Mouse (Mus musculus) midbrain, embryonic 12.5 days (tissue): ENCODE data around the gene Gm20683. TPM values are rescaled to one million over a fixed set of nuclear protein-coding genes. Genes with fewer than 3 reads are reported as not detected.

Experiments
- ATAC-seq: fragments of 200-750 bp; cut with Nextera tagmentation; 2 replicates; pipeline ENCODE4 v1.8.0; 2017; ENCODE audit warnings: low read depth, moderate TSS enrichment, moderate library complexity; ENCODE audit not compliant: low FRiP score
- H3K27ac ChIP-seq: fragments of 300-500 bp; sonication (generic); replicated peaks from 2 replicates; pipeline ENCODE4 v1.5.1; 2016; ENCODE audit warnings: mild to moderate bottlenecking
- H3K27me3 ChIP-seq: fragments of 300-500 bp; sonication (generic); 2 replicates; pipeline ENCODE4 v1.6.1; 2016; ENCODE audit warnings: mild to moderate bottlenecking
- H3K36me3 ChIP-seq: fragments of 300-500 bp; sonication (generic); 2 replicates; pipeline ENCODE4 v1.6.1; 2016
- H3K4me1 ChIP-seq: fragments of 300-500 bp; sonication (generic); 2 replicates; pipeline ENCODE4 v1.6.1; 2016
- H3K4me2 ChIP-seq: fragments of 300-500 bp; sonication (generic); replicated peaks from 2 replicates; pipeline ENCODE4 v1.6.1; 2016; ENCODE audit warnings: mild to moderate bottlenecking, moderate library complexity
- H3K4me3 ChIP-seq: fragments of 300-500 bp; sonication (generic); 2 replicates; pipeline ENCODE4 v1.5.1; 2016; ENCODE audit warnings: mild to moderate bottlenecking
- H3K9ac ChIP-seq: fragments of 300-500 bp; sonication (generic); replicated peaks from 2 replicates; pipeline ENCODE4 v1.6.1; 2016; ENCODE audit warnings: mild to moderate bottlenecking, moderate library complexity
- H3K9me3 ChIP-seq: fragments of 300-500 bp; sonication (generic); 2 replicates; pipeline ENCODE4 v1.6.1; 2016; ENCODE audit warnings: mild to moderate bottlenecking
- WGBS: fragments of 180-500 bp; shearing (Covaris S2); methylation state at CpG from one replicate; pipeline ENCODE4 v1.1.7; 2016; 5-methylcytosine and 5-hydroxymethylcytosine counted together
- microRNA-seq: library from miRNA; unstranded; fragments of <30 nt; microRNA quantifications from one replicate; pipeline ENCODE4, GENCODE M21; 2017
- polyA plus RNA-seq: library from polyadenylated mRNA; unstranded; fragments of >200 nt; fragmentation: Nextera tagmentation; extraction: Ambion mirVana; gene quantifications from 2 replicates; pipeline ENCODE4 v1.2.1, GENCODE M21; 2016

Gm20683 gene
- polyA plus RNA-seq, 1 experiment from 2014 or later = 2.5 TPM

GRCm38 (mm10) chr17:25786280-25786679 lies 55.3 kb downstream of the Gm20683 start, which contains the start of gene Ccdc78:
TSS of gene Ccdc78 (plus strand) at chr17:25786580.
- Histone ChIP-seq H3K9me3 (no peaks in the 10 kb centered on the region), H3K4me1 (peaks cover 34% of the 10 kb centered on the region), H3K36me3 (peaks cover 54% of the 10 kb centered on the region), H3K4me3 (peak within 1 kb of the TSS; percentile 60), H3K27ac (peak within 1 kb of the TSS; percentile 85), H3K27me3 (no peaks in the 10 kb centered on the region), H3K9ac (peak within 1 kb of the TSS; percentile 78), H3K4me2 (peak within 1 kb of the TSS; percentile 68)
- no peak for ATAC-seq
- 87% methylated on average over 3 of the region's 3 CpGs for WGBS

DNA sequence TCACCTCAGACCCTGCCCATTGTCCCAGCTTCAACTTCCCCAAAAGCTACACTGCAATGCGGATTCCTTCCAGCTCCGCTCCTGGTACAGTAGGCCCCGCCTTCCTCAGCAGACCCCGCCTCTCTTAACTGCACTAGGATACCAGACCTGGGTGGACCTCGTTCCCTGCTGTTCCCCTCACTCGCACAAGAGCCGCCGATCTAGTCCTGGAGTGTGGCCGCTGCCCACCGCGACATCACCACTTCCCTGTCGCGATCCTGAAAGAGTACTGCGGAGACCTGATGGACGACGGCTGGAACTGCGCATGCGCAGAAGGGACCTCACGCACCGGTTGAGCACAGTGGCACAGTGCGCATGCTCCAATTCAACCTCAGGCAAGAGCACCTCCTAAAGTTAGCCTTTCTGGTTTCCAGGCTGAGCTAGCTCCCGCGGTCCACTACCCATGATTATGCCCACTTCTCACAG lies 56.2 kb downstream of the Gm20683 start, which contains the start of gene Haghl:
Gene Haghl (minus strand): TSS at position 393 of the 465 bp plus-strand sequence.
- peak within 1 kb of the TSS; percentile 68 for H3K4me2 ChIP-seq
- H3K27ac ChIP-seq = peak within 1 kb of the TSS; percentile 85
- peaks cover 60% of the 10 kb centered on the region for H3K36me3 ChIP-seq
- under 1% methylated on average over 23 of the region's 23 CpGs for WGBS
- H3K9me3 ChIP-seq = no peaks in the 10 kb centered on the region
- H3K4me3 ChIP-seq = peak within 1 kb of the TSS; percentile 60
- peak; percentile 80 for ATAC-seq
- H3K4me1 ChIP-seq = peaks cover 24% of the 10 kb centered on the region
- no peaks in the 10 kb centered on the region for H3K27me3 ChIP-seq
- H3K9ac ChIP-seq = peak within 1 kb of the TSS; percentile 78

Small RNAs within 50 kb of the gene (microRNA-seq; reads per million reads assigned to microRNA genes)
- not detected for gene Mir3082

Other genes with a start within 250 kb of the Gm20683 start
- gene Gng13, start 124.6 kb downstream of the Gm20683 start, polyA plus RNA-seq = 0.85 and 1.5 TPM in 2 replicates
- 31.4 and 34.5 TPM in 2 replicates for gene Chtf18, start 114.3 kb downstream of the Gm20683 start, polyA plus RNA-seq
- 18.1 and 19.4 TPM in 2 replicates for gene Rpusd1, start 114.1 kb downstream of the Gm20683 start, polyA plus RNA-seq
- not detected in 2 replicates for gene Mslnl, start 105.7 kb downstream of the Gm20683 start, polyA plus RNA-seq
- 0.19 and 0.27 TPM in 2 replicates for gene Msln, start 87.4 kb downstream of the Gm20683 start, polyA plus RNA-seq
- gene Narfl, start 68.0 kb downstream of the Gm20683 start, polyA plus RNA-seq = 24.8 and 24.9 TPM in 2 replicates
- gene Haghl, start 56.1 kb downstream of the Gm20683 start, polyA plus RNA-seq = 114 and 116 TPM in 2 replicates
- gene Ccdc78, start 55.2 kb downstream of the Gm20683 start, polyA plus RNA-seq = 0.40 and 0.68 TPM in 2 replicates
- 81.8 and 86.1 TPM in 2 replicates for gene Fam173a, start 48.9 kb downstream of the Gm20683 start, polyA plus RNA-seq
- not detected in 2 replicates for gene AC134908.4, start 46.1 kb downstream of the Gm20683 start, polyA plus RNA-seq
- gene Metrn, start 44.6 kb downstream of the Gm20683 start, polyA plus RNA-seq = 59.1 and 68.8 TPM in 2 replicates
- 24.8 and 29.4 TPM in 2 replicates for gene Fbxl16, start 32.7 kb downstream of the Gm20683 start, polyA plus RNA-seq
- gene Wdr24, start 18.1 kb downstream of the Gm20683 start, polyA plus RNA-seq = 28.3 and 28.5 TPM in 2 replicates
- 70.7 and 71.1 TPM in 2 replicates for gene Jmjd8, start 12.9 kb downstream of the Gm20683 start, polyA plus RNA-seq
- 277 and 283 TPM in 2 replicates for gene Stub1, start 8.4 kb downstream of the Gm20683 start, polyA plus RNA-seq
- 5.8 and 6.0 TPM in 2 replicates for gene Rhbdl1, start 4.5 kb downstream of the Gm20683 start, polyA plus RNA-seq
- 17.7 and 21.1 TPM in 2 replicates for gene Rhot2, start 3.1 kb upstream of the Gm20683 start, polyA plus RNA-seq
- 38.1 and 38.5 TPM in 2 replicates for gene Wdr90, start 19.7 kb upstream of the Gm20683 start, polyA plus RNA-seq
- 6.8 and 8.5 TPM in 2 replicates for gene Mcrip2, start 27.0 kb upstream of the Gm20683 start, polyA plus RNA-seq
- gene Mettl26, start 33.3 kb upstream of the Gm20683 start, polyA plus RNA-seq = 59.5 and 65.2 TPM in 2 replicates
- gene Wfikkn1, start 39.1 kb upstream of the Gm20683 start, polyA plus RNA-seq = 0.52 and 0.60 TPM in 2 replicates
- gene Rab40c, start 78.0 kb upstream of the Gm20683 start, polyA plus RNA-seq = 38.0 and 38.8 TPM in 2 replicates
- gene Pigq, start 103.2 kb upstream of the Gm20683 start, polyA plus RNA-seq = 54.1 and 54.5 TPM in 2 replicates
- gene Nhlrc4, start 103.2 kb upstream of the Gm20683 start, polyA plus RNA-seq = 0.26 and 0.61 TPM in 2 replicates
- gene A930017K11Rik, start 110.8 kb upstream of the Gm20683 start, polyA plus RNA-seq = 0.13 and 0.14 TPM in 2 replicates
- 30.4 and 30.6 TPM in 2 replicates for gene Capn15, start 144.0 kb upstream of the Gm20683 start, polyA plus RNA-seq
- 43.1 and 44.8 TPM in 2 replicates for gene Rab11fip3, start 227.8 kb upstream of the Gm20683 start, polyA plus RNA-seq
- 25.1 and 27.7 TPM in 2 replicates for gene Decr2, start 248.6 kb upstream of the Gm20683 start, polyA plus RNA-seq